Mouse (Mus musculus): Measurements from ENCODE around the gene Mllt1.

DNA sequence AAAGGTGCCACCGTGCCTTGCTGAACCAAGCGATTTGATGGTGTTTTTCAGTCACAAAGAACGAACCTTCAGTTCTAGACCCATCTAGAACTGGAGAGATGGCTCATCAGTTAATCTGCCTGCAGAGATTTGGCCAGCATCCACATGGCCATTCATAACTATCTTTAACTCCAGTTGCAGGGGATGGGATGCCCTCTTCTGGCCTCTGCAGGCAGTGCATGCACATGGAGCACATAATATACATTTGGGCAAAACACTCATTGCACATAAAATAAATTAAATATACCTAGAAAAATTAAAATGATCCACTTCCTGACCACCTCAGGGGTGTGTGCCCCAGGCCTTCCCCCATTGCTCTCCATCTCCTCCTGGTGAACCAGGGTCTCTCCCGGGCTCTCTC, 26.7 kb upstream of the Mllt1 start:
- TF ChIP-seq POLR2A (IDR thresholded peaks at IDR 0.05; ENCODE audit: control insufficient read depth, extremely low read depth, insufficient read depth, low read length, poor library complexity) (no peak), CTCF (IDR thresholded peaks at IDR 0.05; ENCODE audit: borderline replicate concordance, control insufficient read depth, extremely low read depth, insufficient read depth, low read length, poor library complexity) (no peak)
